Mouse (Mus musculus) CH12.LX (cell line): Measurements from ENCODE around the gene Zmym3.
"Not testable (repeated sequence)": the region's sequence is repeated elsewhere in the genome, so short reads cannot be mapped to it uniquely, and the experiment has no call there.

Experiments used
- CHD2 ChIP-seq: IDR thresholded peaks from 2 replicates; pipeline ENCODE4 v1.6.1; 2011; ENCODE audit warnings: low read length, improper control_type of control experiment
- CTCF ChIP-seq, 2 experiments: IDR thresholded peaks in 1 of 2; conservative IDR thresholded peaks in 1 of 2; 2 replicates each; pipeline ENCODE4 v1.5.1; 2011 to 2012; ENCODE audit warnings: low read depth in 2 of 2, low read length in 2 of 2, improper control_type of control experiment in 1 of 2, inconsistent platforms in 1 of 2, mild to moderate bottlenecking in 1 of 2, moderate library complexity in 1 of 2
- GABPA ChIP-seq: IDR thresholded peaks from 2 replicates; pipeline ENCODE4 v1.6.1; 2012; ENCODE audit warnings: low read depth, low read length, improper control_type of control experiment, inconsistent platforms; ENCODE audit not compliant: insufficient replicate concordance
- JUN ChIP-seq: IDR thresholded peaks from 2 replicates; pipeline ENCODE4 v1.6.1; 2011; ENCODE audit warnings: low read depth, mild to moderate bottlenecking, low read length, improper control_type of control experiment, moderate library complexity; ENCODE audit not compliant: insufficient read depth
- MAX ChIP-seq: IDR thresholded peaks from 2 replicates; pipeline ENCODE4 v1.6.1; 2011; ENCODE audit warnings: low read length, improper control_type of control experiment
- MYC ChIP-seq: IDR thresholded peaks from 2 replicates; pipeline ENCODE4 v1.6.1; 2011; ENCODE audit warnings: low read depth, mild to moderate bottlenecking, improper control_type of control experiment, low read length
- POLR2A ChIP-seq: IDR thresholded peaks from 2 replicates; pipeline ENCODE4 v1.6.1; 2011; ENCODE audit warnings: low read depth, mild to moderate bottlenecking, improper control_type of control experiment, low read length
- SIN3A ChIP-seq: IDR thresholded peaks from 2 replicates; pipeline ENCODE4 v1.6.1; 2012; ENCODE audit warnings: low read length, improper control_type of control experiment, inconsistent platforms
- UBTF ChIP-seq: IDR thresholded peaks from 2 replicates; pipeline ENCODE4 v1.6.1; 2012; ENCODE audit warnings: low read depth, mild to moderate bottlenecking, inconsistent platforms, low read length, improper control_type of control experiment, moderate library complexity
- USF1 ChIP-seq: IDR thresholded peaks from 2 replicates; pipeline ENCODE4 v1.6.1; 2014; ENCODE audit warnings: low read depth, mild to moderate bottlenecking, inconsistent platforms, low read length, improper control_type of control experiment
- ZMIZ1 ChIP-seq: IDR thresholded peaks from 2 replicates; pipeline ENCODE4 v1.6.1; 2012; ENCODE audit warnings: low read depth, mild to moderate bottlenecking, inconsistent platforms, low read length, improper control_type of control experiment

DNA sequence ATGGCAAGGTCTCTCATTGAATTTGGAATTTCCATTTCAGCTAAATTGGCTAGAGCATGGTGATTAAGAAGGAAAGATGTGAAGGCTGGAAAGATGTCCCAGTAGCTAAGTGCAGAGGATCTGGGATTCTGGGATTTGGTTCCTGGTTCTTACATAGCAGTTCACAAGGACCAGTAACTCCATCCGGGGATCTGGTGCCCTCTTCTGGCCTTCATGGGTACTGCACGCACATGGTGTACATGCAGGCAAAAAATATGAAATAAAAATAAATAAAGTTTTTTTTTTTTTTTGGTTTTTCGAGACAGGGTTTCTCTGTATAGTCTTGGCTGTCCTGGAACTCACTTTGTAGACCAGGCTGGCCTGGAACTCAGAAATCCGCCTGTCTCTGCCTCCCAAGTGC is 61.7 kb downstream of the Zmym3 start:
- not testable (repeated sequence) for TF ChIP-seq POLR2A, JUN, SIN3A, USF1, GABPA, UBTF, MYC, ZMIZ1, MAX, CHD2
- peak; percentile 9 to 19; a peak in 2 of 4 replicates for TF ChIP-seq CTCF (conservative IDR thresholded peaks at IDR 0.05 in 1 of 2, IDR thresholded peaks at IDR 0.05 in 1 of 2; ENCODE audit: low read depth in 2 of 2, low read length in 2 of 2)
